Mouse (Mus musculus): Measurements from ENCODE around the gene Ddx10. TPM values are rescaled to one million over a fixed set of nuclear protein-coding genes. Genes with fewer than 3 reads are reported as not detected.
"Not testable (repeated sequence)": the region's sequence is repeated elsewhere in the genome, so short reads cannot be mapped to it uniquely, and the experiment has no call there.

Gene Ddx10
- polyA plus RNA-seq, 1 experiment from 2014 or later: 27.1 TPM

- not testable (repeated sequence) for H3K4me2 ChIP-seq (replicated peaks; ENCODE audit: low read depth, low read length); H3K9me3 ChIP-seq (ENCODE audit: control insufficient read depth, low read depth, low read length); H3K4me3 ChIP-seq (ENCODE audit: low read depth, low read length); H3K4me1 ChIP-seq (ENCODE audit: control insufficient read depth, insufficient read depth, low read length); H3K9ac ChIP-seq (replicated peaks; ENCODE audit: low read depth, low read length); ATAC-seq (ENCODE audit: insufficient number of reproducible peaks, insufficient read depth, low FRiP score, low read depth); H3K36me3 ChIP-seq (ENCODE audit: control insufficient read depth, insufficient read depth, low read length); H3K27ac ChIP-seq (ENCODE audit: low read length); H3K27me3 ChIP-seq (ENCODE audit: control insufficient read depth, insufficient read depth, low read length)
- 92% methylated on average over 1 of the region's 1 CpGs for WGBS
Measured at GRCm38 (mm10) chr9:53142424-53142823, 105.4 kb downstream of the Ddx10 start.

GRCm38 (mm10) chr9:53140610-53141165 is 107.2 kb downstream of the Ddx10 start:
- H3K36me3 ChIP-seq (ENCODE audit: control insufficient read depth, insufficient read depth, low read length): no peaks in the 10 kb centered on the region
- H3K27ac ChIP-seq (ENCODE audit: low read length): no peak overlapping the region
- no peak for ATAC-seq (ENCODE audit: insufficient number of reproducible peaks, insufficient read depth, low FRiP score, low read depth)

GRCm38 (mm10) chr9:53132826-53133225 is 115.0 kb downstream of the Ddx10 start:
- H3K9me3 ChIP-seq (ENCODE audit: control insufficient read depth, low read depth, low read length): no peaks in the 10 kb centered on the region
- no peak for ATAC-seq (ENCODE audit: insufficient number of reproducible peaks, insufficient read depth, low FRiP score, low read depth)
- H3K27ac ChIP-seq (ENCODE audit: low read length): no peak overlapping the region
- no peaks in the 10 kb centered on the region for H3K36me3 ChIP-seq (ENCODE audit: control insufficient read depth, insufficient read depth, low read length)
- H3K9ac ChIP-seq (replicated peaks; ENCODE audit: low read depth, low read length): no peak overlapping the region
- 91% methylated on average over 1 of the region's 1 CpGs for WGBS
- H3K27me3 ChIP-seq (ENCODE audit: control insufficient read depth, insufficient read depth, low read length): no peaks in the 10 kb centered on the region
- no peak overlapping the region for H3K4me2 ChIP-seq (replicated peaks; ENCODE audit: low read depth, low read length)
- no peak overlapping the region for H3K4me3 ChIP-seq (ENCODE audit: low read depth, low read length)
- H3K4me1 ChIP-seq (ENCODE audit: control insufficient read depth, insufficient read depth, low read length): no peaks in the 10 kb centered on the region

More at GRCm38 (mm10) chr9:53140610-53141165, 107.2 kb downstream of the Ddx10 start:
- no peaks in the 10 kb centered on the region for H3K4me1 ChIP-seq (ENCODE audit: control insufficient read depth, insufficient read depth, low read length)
- no peaks in the 10 kb centered on the region for H3K27me3 ChIP-seq (ENCODE audit: control insufficient read depth, insufficient read depth, low read length)
- no peaks in the 10 kb centered on the region for H3K9me3 ChIP-seq (ENCODE audit: control insufficient read depth, low read depth, low read length)
- H3K4me2 ChIP-seq (replicated peaks; ENCODE audit: low read depth, low read length): no peak overlapping the region
- WGBS: 85% methylated on average over 8 of the region's 8 CpGs
- no peak overlapping the region for H3K4me3 ChIP-seq (ENCODE audit: low read depth, low read length)
- no peak overlapping the region for H3K9ac ChIP-seq (replicated peaks; ENCODE audit: low read depth, low read length)

GRCm38 (mm10) chr9:53130460-53130859 is 117.4 kb downstream of the Ddx10 start:
- 80% methylated on average over 2 of the region's 2 CpGs for WGBS

GRCm38 (mm10) chr9:53101103-53101502 is 146.8 kb downstream of the Ddx10 start:
- Histone ChIP-seq H3K27ac (ENCODE audit: low read length) (no peak overlapping the region), H3K27me3 (ENCODE audit: control insufficient read depth, insufficient read depth, low read length) (no peaks in the 10 kb centered on the region), H3K36me3 (ENCODE audit: control insufficient read depth, insufficient read depth, low read length) (no peaks in the 10 kb centered on the region), H3K9ac (replicated peaks; ENCODE audit: low read depth, low read length) (no peak overlapping the region), H3K4me1 (ENCODE audit: control insufficient read depth, insufficient read depth, low read length) (no peaks in the 10 kb centered on the region), H3K4me2 (replicated peaks; ENCODE audit: low read depth, low read length) (no peak overlapping the region), H3K9me3 (ENCODE audit: control insufficient read depth, low read depth, low read length) (no peaks in the 10 kb centered on the region), H3K4me3 (ENCODE audit: low read depth, low read length) (no peak overlapping the region)
- 85% methylated on average over 1 of the region's 1 CpGs for WGBS
- ATAC-seq (ENCODE audit: insufficient number of reproducible peaks, insufficient read depth, low FRiP score, low read depth): no peak

More at GRCm38 (mm10) chr9:53130460-53130859, 117.4 kb downstream of the Ddx10 start:
- Histone ChIP-seq H3K27ac (ENCODE audit: low read length) (no peak overlapping the region), H3K4me3 (ENCODE audit: low read depth, low read length) (no peak overlapping the region), H3K9me3 (ENCODE audit: control insufficient read depth, low read depth, low read length) (no peaks in the 10 kb centered on the region), H3K4me2 (replicated peaks; ENCODE audit: low read depth, low read length) (no peak overlapping the region), H3K27me3 (ENCODE audit: control insufficient read depth, insufficient read depth, low read length) (no peaks in the 10 kb centered on the region), H3K9ac (replicated peaks; ENCODE audit: low read depth, low read length) (no peak overlapping the region), H3K36me3 (ENCODE audit: control insufficient read depth, insufficient read depth, low read length) (no peaks in the 10 kb centered on the region), H3K4me1 (ENCODE audit: control insufficient read depth, insufficient read depth, low read length) (no peaks in the 10 kb centered on the region)
- no peak for ATAC-seq (ENCODE audit: insufficient number of reproducible peaks, insufficient read depth, low FRiP score, low read depth)

- H3K4me3 ChIP-seq (ENCODE audit: low read depth, low read length): no peak overlapping the region
- no peak; the same call in 1 of the 2 replicates for ATAC-seq (ENCODE audit: insufficient number of reproducible peaks, insufficient read depth, low FRiP score, low read depth)
- no peaks in the 10 kb centered on the region for H3K36me3 ChIP-seq (ENCODE audit: control insufficient read depth, insufficient read depth, low read length)
- no peak overlapping the region for H3K4me2 ChIP-seq (replicated peaks; ENCODE audit: low read depth, low read length)
- 48% methylated on average over 5 of the region's 5 CpGs for WGBS
- H3K27ac ChIP-seq (ENCODE audit: low read length): no peak overlapping the region
- no peaks in the 10 kb centered on the region for H3K4me1 ChIP-seq (ENCODE audit: control insufficient read depth, insufficient read depth, low read length)
- no peaks in the 10 kb centered on the region for H3K9me3 ChIP-seq (ENCODE audit: control insufficient read depth, low read depth, low read length)
- H3K9ac ChIP-seq (replicated peaks; ENCODE audit: low read depth, low read length): no peak overlapping the region
- no peaks in the 10 kb centered on the region for H3K27me3 ChIP-seq (ENCODE audit: control insufficient read depth, insufficient read depth, low read length)
Measured at GRCm38 (mm10) chr9:53095319-53096165, 152.3 kb downstream of the Ddx10 start.

- Histone ChIP-seq H3K4me3 (ENCODE audit: low read depth, low read length) (no peak overlapping the region), H3K9me3 (ENCODE audit: control insufficient read depth, low read depth, low read length) (no peaks in the 10 kb centered on the region), H3K4me2 (replicated peaks; ENCODE audit: low read depth, low read length) (no peak overlapping the region), H3K4me1 (ENCODE audit: control insufficient read depth, insufficient read depth, low read length) (no peaks in the 10 kb centered on the region), H3K27ac (ENCODE audit: low read length) (no peak overlapping the region), H3K9ac (replicated peaks; ENCODE audit: low read depth, low read length) (no peak overlapping the region), H3K36me3 (ENCODE audit: control insufficient read depth, insufficient read depth, low read length) (no peaks in the 10 kb centered on the region), H3K27me3 (ENCODE audit: control insufficient read depth, insufficient read depth, low read length) (no peaks in the 10 kb centered on the region)
- no peak for ATAC-seq (ENCODE audit: insufficient number of reproducible peaks, insufficient read depth, low FRiP score, low read depth)
- WGBS: 89% methylated on average over 7 of the region's 7 CpGs
Measured at GRCm38 (mm10) chr9:53094536-53094935, 153.3 kb downstream of the Ddx10 start.

GRCm38 (mm10) chr9:53077626-53078025 is 170.2 kb downstream of the Ddx10 start:
- Histone ChIP-seq H3K4me3 (ENCODE audit: low read depth, low read length) (no peak overlapping the region), H3K4me2 (replicated peaks; ENCODE audit: low read depth, low read length) (no peak overlapping the region), H3K9me3 (ENCODE audit: control insufficient read depth, low read depth, low read length) (no peaks in the 10 kb centered on the region), H3K36me3 (ENCODE audit: control insufficient read depth, insufficient read depth, low read length) (no peaks in the 10 kb centered on the region), H3K27me3 (ENCODE audit: control insufficient read depth, insufficient read depth, low read length) (no peaks in the 10 kb centered on the region), H3K9ac (replicated peaks; ENCODE audit: low read depth, low read length) (no peak overlapping the region), H3K27ac (ENCODE audit: low read length) (no peak overlapping the region), H3K4me1 (ENCODE audit: control insufficient read depth, insufficient read depth, low read length) (no peaks in the 10 kb centered on the region)
- WGBS: 73% methylated on average over 3 of the region's 3 CpGs
- no peak for ATAC-seq (ENCODE audit: insufficient number of reproducible peaks, insufficient read depth, low FRiP score, low read depth)
